Mouse (Mus musculus) limb, embryonic 14.5 days (tissue): ENCODE measurements around the gene Sez6l. TPM values are rescaled to one million over a fixed set of nuclear protein-coding genes. Genes with fewer than 3 reads are reported as not detected.

Experiments
- ATAC-seq: fragments of 200-750 bp; cut with Nextera tagmentation; 2 replicates; pipeline ENCODE4 v1.8.0; 2017; ENCODE audit warnings: low read depth, moderate number of reproducible peaks, moderate TSS enrichment; ENCODE audit not compliant: low FRiP score
- DNase-seq: peaks from one replicate; pipeline ENCODE4 v3.0.0-alpha.2; 2015; ENCODE audit warnings: low spot score
- H3K27ac ChIP-seq: fragments of 300-500 bp; sonication (generic); replicated peaks from 2 replicates; pipeline ENCODE4 v1.5.1; 2014; ENCODE audit warnings: low read depth, mild to moderate bottlenecking, low read length, moderate library complexity, mixed read lengths
- H3K27me3 ChIP-seq: fragments of 300-500 bp; sonication (generic); 2 replicates; pipeline ENCODE4 v1.6.1; 2014; ENCODE audit warnings: low read length, mixed read lengths; ENCODE audit not compliant: control insufficient read depth, insufficient read depth
- H3K36me3 ChIP-seq: fragments of 300-500 bp; sonication (generic); 2 replicates; pipeline ENCODE4 v1.6.1; 2014; ENCODE audit warnings: mild to moderate bottlenecking, low read length, moderate library complexity, mixed read lengths; ENCODE audit not compliant: control insufficient read depth, insufficient read depth
- H3K4me1 ChIP-seq: fragments of 300-500 bp; sonication (generic); 2 replicates; pipeline ENCODE4 v1.6.1; 2014; ENCODE audit warnings: antibody characterized with exemption, low read length, mixed read lengths; ENCODE audit not compliant: control insufficient read depth, insufficient read depth
- H3K4me2 ChIP-seq: fragments of 300-500 bp; sonication (generic); replicated peaks from 2 replicates; pipeline ENCODE4 v1.6.1; 2014; ENCODE audit warnings: low read depth, mild to moderate bottlenecking, low read length, moderate library complexity; ENCODE audit not compliant: severe bottlenecking
- H3K4me3 ChIP-seq: fragments of 300-500 bp; sonication (generic); replicated peaks from 2 replicates; pipeline ENCODE4 v1.5.1; 2014; ENCODE audit warnings: low read length
- H3K9ac ChIP-seq: fragments of 300-500 bp; sonication (generic); 2 replicates; pipeline ENCODE4 v1.6.1; 2014; ENCODE audit warnings: mild to moderate bottlenecking, low read depth, low read length, moderate library complexity; ENCODE audit not compliant: severe bottlenecking
- H3K9me3 ChIP-seq: fragments of 300-500 bp; sonication (generic); 2 replicates; pipeline ENCODE4 v1.6.1; 2016; ENCODE audit warnings: low read length; ENCODE audit not compliant: control insufficient read depth
- POLR2A ChIP-seq: fragments of 200-500 bp; IDR thresholded peaks from 2 replicates; pipeline ENCODE4 v1.8.0; 2012; ENCODE audit warnings: inconsistent platforms, mild to moderate bottlenecking, moderate library complexity, borderline replicate concordance; ENCODE audit not compliant: insufficient read depth, insufficient read length; ENCODE audit errors: extremely low read depth
- WGBS: fragments of 180-500 bp; shearing (Covaris S2); extraction: QIAGEN DNeasy Blood & Tissue Kit; methylation state at CpG from one replicate; pipeline ENCODE4 v1.1.7; 2014; 5-methylcytosine and 5-hydroxymethylcytosine counted together
- polyA plus RNA-seq, 2 experiments: library from polyadenylated mRNA; depleted of rRNA in 1 of 2; stranded (reverse) in 1 of 2; unstranded in 1 of 2; fragments of >200 nt; fragmentation: Nextera tagmentation in 1 of 2; extraction: Ambion mirVana in 1 of 2; gene quantifications; 2 replicates each; pipeline versions ENCODE4 v1.2.1 to v1.2.3; 2012 to 2014

Gene Sez6l
- polyA plus RNA-seq, 2 experiments = 0.89 to 1.8 TPM

GRCm38 (mm10) chr5:112584155-112584769 lies 7.3 kb upstream of the Sez6l start:
- H3K4me3 ChIP-seq = no peak overlapping the region
- no peak overlapping the region for H3K27ac ChIP-seq
- no peak overlapping the region for H3K4me2 ChIP-seq
- no peaks in the 10 kb centered on the region for H3K4me1 ChIP-seq
- 88% methylated on average over 4 of the region's 4 CpGs for WGBS
- ATAC-seq = no peak
- H3K9me3 ChIP-seq = no peaks in the 10 kb centered on the region
- peaks cover 2% of the 10 kb centered on the region; the same call in 1 of the 2 replicates for H3K27me3 ChIP-seq
- no peak for DNase-seq
- no peak overlapping the region for H3K9ac ChIP-seq
- TF ChIP-seq POLR2A = no peak
- H3K36me3 ChIP-seq = no peaks in the 10 kb centered on the region

GRCm38 (mm10) chr5:112583304-112583703 lies 6.3 kb upstream of the Sez6l start:
- ATAC-seq = 0 out of 2 replicates have a peak, but pooled peaks have one; percentile 34
- no peak overlapping the region for H3K4me2 ChIP-seq
- H3K27ac ChIP-seq = no peak overlapping the region
- peaks cover 12% of the 10 kb centered on the region for H3K27me3 ChIP-seq
- no peak overlapping the region for H3K4me3 ChIP-seq
- WGBS = 29% methylated on average over 9 of the region's 9 CpGs
- peak; percentile 12 for DNase-seq
- no peaks in the 10 kb centered on the region for H3K9me3 ChIP-seq
- no peaks in the 10 kb centered on the region for H3K4me1 ChIP-seq
- no peak for TF ChIP-seq POLR2A
- no peak overlapping the region for H3K9ac ChIP-seq
- no peaks in the 10 kb centered on the region for H3K36me3 ChIP-seq

- Histone ChIP-seq H3K4me2 (no peak overlapping the region), H3K4me3 (no peak overlapping the region), H3K27ac (no peak overlapping the region), H3K4me1 (no peaks in the 10 kb centered on the region), H3K9me3 (no peaks in the 10 kb centered on the region), H3K9ac (no peak overlapping the region), H3K36me3 (no peaks in the 10 kb centered on the region), H3K27me3 (peaks cover 63% of the 10 kb centered on the region)
- no peak for ATAC-seq
- WGBS = 4% methylated on average over 10 of the region's 10 CpGs
- no peak for TF ChIP-seq POLR2A
- DNase-seq = no peak
Observed at GRCm38 (mm10) chr5:112577750-112578149, 765 bp upstream of the Sez6l start.

GRCm38 (mm10) chr5:112576361-112576992 lies 508 bp downstream of the Sez6l start:
- no peak for DNase-seq
- Histone ChIP-seq H3K9me3 (no peaks in the 10 kb centered on the region), H3K4me1 (no peaks in the 10 kb centered on the region), H3K9ac (no peak overlapping the region), H3K27ac (no peak overlapping the region), H3K27me3 (peaks cover 63% of the 10 kb centered on the region), H3K4me2 (peak overlapping the region; percentile 51), H3K4me3 (peak overlapping the region; percentile 38), H3K36me3 (no peaks in the 10 kb centered on the region)
- WGBS = 2% methylated on average over 41 of the region's 48 CpGs
- TF ChIP-seq POLR2A = no peak
- ATAC-seq = no peak

- no peak overlapping the region for H3K4me3 ChIP-seq
- 6% methylated on average over 12 of the region's 12 CpGs for WGBS
- H3K4me2 ChIP-seq = no peak overlapping the region
- no peak overlapping the region for H3K27ac ChIP-seq
- no peaks in the 10 kb centered on the region for H3K36me3 ChIP-seq
- H3K4me1 ChIP-seq = no peaks in the 10 kb centered on the region
- TF ChIP-seq POLR2A = no peak
- H3K9ac ChIP-seq = no peak overlapping the region
- peaks cover 63% of the 10 kb centered on the region for H3K27me3 ChIP-seq
- ATAC-seq (no peak), DNase-seq (no peak)
- H3K9me3 ChIP-seq = no peaks in the 10 kb centered on the region
Observed at GRCm38 (mm10) chr5:112575151-112575915, 1.7 kb downstream of the Sez6l start.
